Mouse (Mus musculus): ENCODE results near the gene Gm49387.
A peak's percentile ranks its signal among the peaks of the same experiment; 100 is the strongest.

The Gm49387 gene

DNA sequence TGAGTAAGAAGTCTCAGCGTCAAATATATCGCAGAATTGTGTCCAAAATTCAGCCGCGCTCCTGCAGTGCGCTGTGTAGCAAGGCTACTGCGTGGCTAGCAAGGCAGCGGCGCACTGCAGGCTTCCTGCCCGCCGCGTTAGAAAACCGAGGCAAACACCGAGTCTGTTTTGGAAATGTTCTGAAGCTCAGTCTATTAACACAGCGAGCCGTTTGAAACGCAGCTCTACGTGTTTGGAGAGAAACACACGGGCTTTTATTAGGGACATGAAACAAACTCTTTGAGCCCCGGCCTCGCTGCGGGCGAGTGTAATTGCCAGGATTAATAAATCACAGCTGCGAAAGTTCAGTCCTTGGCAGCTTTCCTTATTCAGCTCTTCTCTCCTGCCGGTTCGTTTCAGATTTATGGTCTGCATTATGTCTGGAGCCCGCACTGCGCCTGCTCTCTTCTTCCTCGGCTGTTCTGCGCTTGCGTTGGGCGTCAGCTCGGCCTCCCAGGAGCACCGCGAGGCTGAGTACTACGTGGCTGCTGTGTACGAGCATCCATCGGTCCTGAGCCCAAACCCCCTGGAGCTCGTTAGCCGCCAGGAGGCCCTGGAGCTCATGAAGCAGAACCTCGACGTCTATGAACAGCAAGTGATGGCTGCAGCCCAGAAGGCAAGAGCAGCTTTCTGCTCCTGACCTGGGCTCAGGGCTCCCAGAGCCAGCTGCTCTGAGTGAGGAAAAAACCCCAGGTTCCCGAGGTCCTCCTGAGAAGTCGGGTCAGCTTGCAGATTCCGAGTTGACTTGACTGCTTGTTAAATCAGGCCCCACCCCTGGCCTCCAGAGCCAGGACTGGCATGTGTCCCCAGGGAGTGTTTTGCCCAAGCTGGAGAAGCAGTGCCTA lies 21.2 kb upstream of the Gm49387 start:
- peak; percentile 89 for DNase-seq

DNA sequence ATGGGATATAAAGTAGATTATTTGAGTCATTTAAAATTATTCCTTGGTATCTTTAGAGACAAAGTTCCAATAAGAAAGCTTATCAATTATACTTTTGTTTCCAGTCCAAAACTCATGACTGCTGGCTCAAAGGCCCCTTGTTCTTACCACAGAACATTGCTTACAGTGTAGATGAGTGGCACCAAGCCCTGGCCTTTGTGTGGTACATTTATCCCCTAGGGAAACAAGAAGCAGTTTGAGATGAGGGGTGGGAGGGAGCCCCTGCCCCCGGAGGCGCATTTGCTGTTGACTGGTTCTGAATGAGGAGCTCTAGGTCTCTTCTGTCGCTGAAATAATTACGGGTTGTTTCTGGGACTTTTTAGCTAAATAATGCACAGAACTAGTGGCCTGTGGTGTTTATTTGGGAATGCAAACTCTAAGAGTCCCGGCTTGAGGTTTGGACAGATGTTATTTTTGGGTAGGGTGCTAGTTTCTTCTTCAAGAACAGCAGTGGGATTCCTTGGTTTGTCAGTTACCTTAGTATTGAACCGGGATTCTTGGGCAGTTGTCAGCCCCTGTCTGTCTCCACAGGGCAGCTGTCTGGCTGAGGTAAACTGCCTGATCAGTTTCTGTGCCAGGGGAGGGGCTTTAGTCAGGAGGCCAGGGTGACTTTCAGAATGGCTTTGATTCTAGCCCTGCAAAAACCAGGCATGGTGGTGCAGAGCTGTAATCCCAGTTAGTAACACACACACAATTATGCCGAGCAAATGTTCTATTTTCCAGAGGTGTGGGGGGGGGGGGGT lies 19.8 kb upstream of the Gm49387 start:
- no peak for DNase-seq

- peak; percentile 54 for DNase-seq
Measured at GRCm38 (mm10) chr14:31659501-31660181, 19.0 kb upstream of the Gm49387 start.

- no peak for DNase-seq
Measured at GRCm38 (mm10) chr14:31658126-31658680, 17.5 kb upstream of the Gm49387 start.

DNA sequence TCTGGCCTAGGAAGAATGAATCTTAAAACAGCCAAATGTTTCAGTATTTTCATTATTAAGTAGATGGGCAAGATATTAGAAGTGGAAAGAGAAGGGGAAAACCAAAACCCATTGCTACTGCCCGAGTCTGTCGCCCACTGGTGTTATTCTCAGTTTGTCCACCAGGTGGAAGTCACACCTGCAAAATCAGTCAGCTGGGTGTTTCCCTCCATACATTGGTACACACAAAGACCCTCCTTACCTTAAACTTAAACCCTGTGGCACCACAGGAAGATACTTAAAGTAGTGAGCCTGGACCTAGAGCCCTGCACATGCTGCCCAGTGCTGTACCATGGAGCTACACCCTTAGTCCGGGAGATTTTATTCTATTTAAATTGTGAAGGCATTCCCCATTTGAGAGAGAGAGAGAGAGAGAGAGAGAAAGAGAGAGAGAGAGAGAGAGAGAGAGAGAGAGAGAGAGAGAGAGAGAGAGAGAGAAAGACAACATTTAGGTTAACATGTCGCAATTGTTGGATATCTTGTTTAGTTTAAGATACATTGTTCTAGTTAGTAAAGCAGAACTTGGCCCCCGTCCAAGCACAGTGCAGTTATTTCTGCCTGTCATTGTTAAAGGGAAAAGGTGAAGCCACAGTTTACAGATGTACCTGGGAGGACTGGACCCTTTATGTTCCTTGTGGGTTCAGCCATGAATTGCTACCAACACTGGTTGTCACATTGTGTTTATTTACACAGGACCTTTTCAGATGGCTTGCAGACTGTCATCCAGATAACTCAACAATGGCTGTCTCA lies 16.4 kb upstream of the Gm49387 start:
- DNase-seq = peak; percentile 78

- no peak for DNase-seq
Measured at GRCm38 (mm10) chr14:31656386-31656785, 15.7 kb upstream of the Gm49387 start.

DNA sequence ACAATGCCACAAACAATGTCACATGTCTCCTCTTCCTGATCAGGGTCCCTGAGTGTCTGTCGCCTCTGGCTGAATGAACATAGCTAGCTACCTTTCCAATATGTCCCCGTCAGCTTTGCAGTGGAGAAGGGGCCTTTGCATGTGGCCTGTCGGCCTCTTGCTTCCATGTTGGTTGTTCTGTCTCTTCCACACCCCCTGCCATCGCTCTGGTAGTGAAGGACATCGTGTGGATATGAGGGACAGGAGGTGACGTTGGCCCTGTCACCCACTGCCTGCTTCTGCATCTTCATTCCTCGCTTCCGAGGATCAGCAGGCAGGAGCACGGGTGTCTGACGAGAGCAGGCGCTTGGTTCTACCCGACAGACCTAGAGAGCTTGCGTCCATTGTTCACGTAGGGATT lies 14.7 kb upstream of the Gm49387 start:
- DNase-seq = no peak

DNA sequence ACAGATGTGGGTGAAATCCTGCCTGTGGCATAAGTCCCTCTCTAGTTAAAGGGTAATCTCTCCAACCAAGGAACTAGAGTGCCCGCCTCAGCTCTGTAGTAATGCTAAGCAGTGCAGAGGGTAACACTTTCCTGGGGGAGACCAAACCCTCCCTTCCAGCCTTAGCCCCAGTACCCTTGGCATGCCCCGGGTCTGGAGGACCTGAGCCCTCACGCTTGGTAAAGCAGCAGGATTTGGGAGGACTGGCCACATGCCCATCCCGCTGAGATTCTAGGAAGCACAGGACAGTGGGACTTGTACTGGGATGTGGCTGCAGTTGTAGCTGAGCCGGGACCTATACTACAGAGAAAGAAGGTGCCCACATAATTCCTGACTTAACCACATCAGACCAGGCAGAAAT lies 14.1 kb upstream of the Gm49387 start:
- no peak for DNase-seq

- no peak for DNase-seq
Measured at GRCm38 (mm10) chr14:31653101-31653875, 12.6 kb upstream of the Gm49387 start.

- DNase-seq = no peak
Measured at GRCm38 (mm10) chr14:31652624-31653023, 11.9 kb upstream of the Gm49387 start.

GRCm38 (mm10) chr14:31652106-31652505 lies 11.4 kb upstream of the Gm49387 start:
- DNase-seq = no peak

GRCm38 (mm10) chr14:31651206-31651605 lies 10.5 kb upstream of the Gm49387 start:
- no peak for DNase-seq

DNA sequence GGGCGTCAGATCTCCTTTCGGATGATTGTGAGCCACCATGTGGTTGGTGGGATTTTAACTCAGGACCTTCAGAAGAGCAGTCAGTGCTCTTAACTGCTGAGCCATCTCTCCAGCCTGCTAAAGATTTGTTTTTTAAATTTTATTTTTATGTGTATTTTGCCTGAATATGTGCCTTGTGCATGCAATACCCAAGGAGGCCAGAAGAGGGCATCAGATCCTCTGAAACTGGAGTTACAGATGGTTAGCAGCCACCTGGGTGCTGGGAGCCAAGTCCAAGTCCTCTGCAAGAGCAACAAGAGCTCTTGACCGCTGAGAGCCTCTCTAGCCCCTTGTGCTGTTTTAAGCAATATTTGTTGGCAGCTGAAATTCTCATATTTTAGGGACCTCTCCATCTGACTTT lies 9.7 kb upstream of the Gm49387 start:
- no peak for DNase-seq

DNA sequence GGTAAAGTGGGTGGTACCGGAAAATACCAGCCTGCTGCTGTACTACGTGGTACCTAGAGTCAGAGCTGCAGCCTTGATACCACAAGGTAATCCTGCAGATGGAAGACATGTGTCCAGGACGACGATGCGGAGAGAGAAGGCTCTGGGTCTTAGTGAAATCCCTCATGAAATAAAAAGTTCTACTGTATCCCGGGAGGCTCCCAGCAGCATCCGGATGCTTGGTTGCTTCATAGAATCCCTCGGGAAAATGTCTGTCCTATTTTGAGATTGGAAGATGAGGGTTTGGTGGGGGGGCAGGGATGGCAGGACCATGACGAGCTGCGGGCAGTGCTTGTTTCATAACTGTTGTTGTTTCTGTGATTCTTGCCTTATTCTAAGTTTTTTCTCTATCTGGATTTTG lies 7.3 kb upstream of the Gm49387 start:
- no peak for DNase-seq

DNA sequence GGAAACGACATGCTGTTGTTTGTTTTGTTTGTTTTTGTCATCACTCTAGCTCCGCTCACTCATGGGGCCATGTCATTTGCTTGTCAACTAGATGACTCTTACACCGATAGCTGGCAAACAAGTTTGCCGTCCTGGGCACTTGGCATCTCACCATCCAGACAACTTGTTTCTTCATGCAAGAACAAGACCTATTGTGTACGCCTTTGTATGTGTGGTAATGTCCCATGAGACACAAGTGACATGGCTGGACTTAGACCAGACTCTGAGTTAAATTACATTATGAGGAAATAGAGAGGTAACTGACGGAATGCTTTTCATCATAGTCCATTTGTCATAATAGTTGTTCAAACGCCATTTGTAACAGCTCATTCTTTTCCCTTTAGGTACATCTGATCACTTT lies 5.2 kb upstream of the Gm49387 start:
- DNase-seq = no peak

- DNase-seq = peak; percentile 33
Measured at GRCm38 (mm10) chr14:31644931-31645547, 4.4 kb upstream of the Gm49387 start.

- no peak for DNase-seq
Measured at GRCm38 (mm10) chr14:31644183-31644830, 3.6 kb upstream of the Gm49387 start.

DNA sequence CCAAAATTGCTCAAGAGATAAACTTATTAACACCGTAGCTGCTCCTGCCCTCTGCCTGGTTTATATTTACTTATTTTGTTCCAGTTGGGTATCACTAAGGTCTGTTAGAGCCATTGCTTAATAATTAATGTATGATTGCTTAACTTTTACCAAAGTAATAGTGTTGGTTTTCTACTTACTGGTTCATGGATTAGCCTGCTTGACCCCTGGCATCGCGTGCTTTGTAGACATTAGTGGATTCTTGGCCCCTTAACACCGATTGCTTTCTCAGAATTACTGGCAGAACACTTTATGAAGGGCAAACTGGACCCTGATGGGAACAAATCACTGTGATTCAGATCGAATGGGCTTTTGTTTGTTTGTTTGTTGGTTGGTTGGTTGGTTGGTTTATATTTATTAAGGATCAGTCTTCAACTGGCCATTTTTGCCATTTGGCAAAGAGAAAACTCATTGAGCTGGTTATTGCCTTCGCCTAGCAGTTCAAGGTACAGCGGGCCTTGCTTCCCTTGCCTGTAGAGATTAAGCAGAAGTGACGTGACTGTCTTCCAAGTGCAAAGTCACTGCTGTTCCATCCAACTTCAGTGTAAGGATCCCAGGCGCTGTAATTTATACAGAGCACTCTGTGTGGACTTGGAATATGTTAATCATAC lies 953 bp upstream of the Gm49387 start:
- DNase-seq = no peak

GRCm38 (mm10) chr14:31640890-31641505 lies 320 bp upstream of the Gm49387 start, which contains the start of the genes Btd and Hacl1:
Gene Btd (plus strand): TSS chr14:31641028.
Gene Hacl1 (minus strand): TSS chr14:31641286.
- peak; percentile 95 for DNase-seq
